Mouse (Mus musculus): Measurements from ENCODE around the gene Osbpl6.

The Osbpl6 gene

GRCm38 (mm10) chr2:76504122-76504839 lies 98.0 kb downstream of the Osbpl6 start:
- DNase-seq = no peak

GRCm38 (mm10) chr2:76504989-76505388 lies 98.7 kb downstream of the Osbpl6 start:
- DNase-seq = no peak

GRCm38 (mm10) chr2:76511281-76511721 lies 105.0 kb downstream of the Osbpl6 start:
- no peak for DNase-seq

GRCm38 (mm10) chr2:76512133-76512532 lies 105.8 kb downstream of the Osbpl6 start:
- no peak for DNase-seq

GRCm38 (mm10) chr2:76512888-76513287 lies 106.6 kb downstream of the Osbpl6 start:
- DNase-seq = no peak

- no peak for DNase-seq
Observed at GRCm38 (mm10) chr2:76513296-76513695, 107.0 kb downstream of the Osbpl6 start.

GRCm38 (mm10) chr2:76517471-76517870 lies 111.2 kb downstream of the Osbpl6 start:
- DNase-seq = no peak

- DNase-seq = no peak
Observed at GRCm38 (mm10) chr2:76518407-76519063, 112.2 kb downstream of the Osbpl6 start.

GRCm38 (mm10) chr2:76521585-76521984 lies 115.3 kb downstream of the Osbpl6 start:
- no peak for DNase-seq

GRCm38 (mm10) chr2:76524451-76524850 lies 118.1 kb downstream of the Osbpl6 start:
- DNase-seq = no peak

- DNase-seq = no peak
Observed at GRCm38 (mm10) chr2:76525645-76526044, 119.3 kb downstream of the Osbpl6 start.

- peak; percentile 33 for DNase-seq
Observed at GRCm38 (mm10) chr2:76532490-76533126, 126.3 kb downstream of the Osbpl6 start.

GRCm38 (mm10) chr2:76534932-76535331 lies 128.6 kb downstream of the Osbpl6 start:
- no peak for DNase-seq

GRCm38 (mm10) chr2:76541900-76542299 lies 135.6 kb downstream of the Osbpl6 start:
- no peak for DNase-seq

GRCm38 (mm10) chr2:76542921-76543320 lies 136.6 kb downstream of the Osbpl6 start:
- no peak for DNase-seq

- no peak for DNase-seq
Observed at GRCm38 (mm10) chr2:76545539-76545938, 139.2 kb downstream of the Osbpl6 start.

- no peak for DNase-seq
Observed at GRCm38 (mm10) chr2:76548171-76548570, 141.9 kb downstream of the Osbpl6 start.

- DNase-seq = no peak
Observed at GRCm38 (mm10) chr2:76548836-76549235, 142.5 kb downstream of the Osbpl6 start.

GRCm38 (mm10) chr2:76549316-76549715 lies 143.0 kb downstream of the Osbpl6 start:
- DNase-seq = no peak

GRCm38 (mm10) chr2:76555852-76556558 lies 149.7 kb downstream of the Osbpl6 start:
- DNase-seq = no peak

- no peak for DNase-seq
Observed at GRCm38 (mm10) chr2:76560146-76560545, 153.8 kb downstream of the Osbpl6 start.

- no peak for DNase-seq
Observed at GRCm38 (mm10) chr2:76563862-76564261, 157.6 kb downstream of the Osbpl6 start.

- no peak for DNase-seq
Observed at GRCm38 (mm10) chr2:76566933-76567551, 160.7 kb downstream of the Osbpl6 start.

All from cerebellum, adult 9-11 months (tissue).